Mouse (Mus musculus) mesoderm, embryonic 11.5 days (tissue): ENCODE measurements around the gene Smdt1.
A peak's percentile ranks its signal among the peaks of the same experiment; 100 is the strongest.

Experiments
- DNase-seq: peaks from one replicate; pipeline ENCODE4 v3.0.0-alpha.2; 2012; ENCODE audit warnings: low read depth, low spot score

Gene Smdt1

GRCm38 (mm10) chr15:82338593-82339112 is at the start of gene Smdt1, which contains the start of the genes Naga and Pheta2:
Gene Smdt1, plus strand, starts transcription at chr15:82338959.
Gene Naga, minus strand, starts transcription at chr15:82338925.
Gene Pheta2, plus strand, starts transcription at chr15:82338942.
- peak; percentile 97 for DNase-seq

- DNase-seq: no peak
Observed at GRCm38 (mm10) chr15:82290252-82290651, 48.5 kb upstream of the Smdt1 start.

GRCm38 (mm10) chr15:82292851-82293250 is 45.9 kb upstream of the Smdt1 start:
- no peak for DNase-seq

GRCm38 (mm10) chr15:82293271-82293711 is 45.5 kb upstream of the Smdt1 start:
- DNase-seq: peak; percentile 76

- DNase-seq: peak; percentile 45
Observed at GRCm38 (mm10) chr15:82294059-82294458, 44.7 kb upstream of the Smdt1 start.

- no peak for DNase-seq
Observed at GRCm38 (mm10) chr15:82298764-82299561, 39.8 kb upstream of the Smdt1 start, which contains the start of gene Wbp2nl. Gene Wbp2nl, plus strand, starts transcription at chr15:82298954.

GRCm38 (mm10) chr15:82307107-82307506 is 31.7 kb upstream of the Smdt1 start:
- no peak for DNase-seq

- DNase-seq: no peak
Observed at GRCm38 (mm10) chr15:82308416-82308815, 30.3 kb upstream of the Smdt1 start.

- no peak for DNase-seq
Observed at GRCm38 (mm10) chr15:82317839-82318238, 20.9 kb upstream of the Smdt1 start.

- no peak for DNase-seq
Observed at GRCm38 (mm10) chr15:82319613-82320012, 19.1 kb upstream of the Smdt1 start.

GRCm38 (mm10) chr15:82322195-82322594 is 16.6 kb upstream of the Smdt1 start:
- DNase-seq: no peak

GRCm38 (mm10) chr15:82325382-82325781 is 13.4 kb upstream of the Smdt1 start:
- no peak for DNase-seq

- no peak for DNase-seq
Observed at GRCm38 (mm10) chr15:82335194-82335593, 3.6 kb upstream of the Smdt1 start.

GRCm38 (mm10) chr15:82336629-82337028 is 2.1 kb upstream of the Smdt1 start:
- no peak for DNase-seq

- DNase-seq: no peak
Observed at GRCm38 (mm10) chr15:82337875-82338274, 884 bp upstream of the Smdt1 start.

GRCm38 (mm10) chr15:82339150-82339549 is 391 bp downstream of the Smdt1 start:
- no peak for DNase-seq

GRCm38 (mm10) chr15:82339634-82340254 is 985 bp downstream of the Smdt1 start:
- no peak for DNase-seq

GRCm38 (mm10) chr15:82340414-82341035 is 1.8 kb downstream of the Smdt1 start:
- no peak for DNase-seq

- no peak for DNase-seq
Observed at GRCm38 (mm10) chr15:82341036-82341501, 2.3 kb downstream of the Smdt1 start.

GRCm38 (mm10) chr15:82341675-82342542 is 3.1 kb downstream of the Smdt1 start:
- DNase-seq: no peak

- DNase-seq: no peak
Observed at GRCm38 (mm10) chr15:82342543-82342935, 3.8 kb downstream of the Smdt1 start.
